10 mouse cellular contexts compared by ENCODE assay signal in genomic region chr3:116329023-116329762, GRCm38 (mm10).
DNase-seq lines count a peak whose midpoint lies in the region; ATAC-seq and TF ChIP-seq lines count a peak whose summit lies in the region.
"Had no signal": no experiment of that assay in that cellular context is flagged by ENCODE, and none has a peak within 500 bp of the region (broad histone marks: within the 10 kb centered on the region; RNA-seq: fewer than 3 reads in every experiment).

No protein-coding gene starts in this region.

- intact Hi-C loops in gastrocnemius, postnatal 14 days (cut with DNase I; ENCODE audit: low total_unique reads), result loop anchor here (5.0 kb wide), 1 partner anchor 287 kb away; no protein-coding TSS in a partner anchor
- intact Hi-C loops in left cerebral cortex, postnatal 25 days (cut with DNase I), result loop anchor here (5.0 kb wide), 1 partner anchor 227 kb away; no protein-coding TSS in a partner anchor

- H3K4me1 ChIP-seq in lung, embryonic 15.5 days, result peaks cover 7% of the 10 kb centered on the region
- H3K4me1 ChIP-seq in neural tube, embryonic 15.5 days, result peaks cover 14% of the 10 kb centered on the region

- H3K79me3 ChIP-seq in C2C12 (ENCODE audit: low read depth), result no peaks in the 10 kb centered on the region

- no peak for TF ChIP-seq CTCF in C2C12 (IDR thresholded peaks at IDR 0.05; ENCODE audit: control insufficient read depth, insufficient read depth, insufficient read length)

- H3K4me2 ChIP-seq in lung, embryonic 15.5 days, result no peak overlapping the region
- H3K4me2 ChIP-seq in neural tube, embryonic 15.5 days, result no peak overlapping the region

- DNase-seq in cerebellum, postnatal 10 days, result peak; percentile 22 to 30
- DNase-seq in cerebellum, adult 8-10 months, result no peak
- peak; percentile 53 for DNase-seq in gastrocnemius, postnatal 14 days
- DNase-seq in left cerebral cortex, postnatal 25 days (ENCODE audit: low spot score in 2 of 2), result no peak
- no peak for DNase-seq in left cerebral cortex, adult 18-20 months (ENCODE audit: low spot score in 2 of 2)
- DNase-seq: spleen, adult 18-20 months; thymus, adult 2 months had no signal

- ATAC-seq in lung, embryonic 15.5 days (ENCODE audit: borderline replicate concordance, extremely low read depth, low FRiP score, low TSS enrichment), result peak; percentile 50; the same call in 1 of the 2 replicates
- ATAC-seq in neural tube, embryonic 15.5 days (ENCODE audit: low FRiP score), result no peak

- H3K36me3 ChIP-seq in C2C12 (ENCODE audit: control insufficient read depth, insufficient read depth), result no peaks in the 10 kb centered on the region
- H3K36me3 ChIP-seq in lung, embryonic 15.5 days, result no peaks in the 10 kb centered on the region
- H3K36me3 ChIP-seq in neural tube, embryonic 15.5 days, result no peaks in the 10 kb centered on the region

- H3K27me3 ChIP-seq in C2C12 (ENCODE audit: control insufficient read depth, insufficient read depth, insufficient read length), result no peaks in the 10 kb centered on the region
- no peaks in the 10 kb centered on the region for H3K27me3 ChIP-seq in lung, embryonic 15.5 days
- H3K27me3 ChIP-seq in neural tube, embryonic 15.5 days (replicated peaks), result no peaks in the 10 kb centered on the region

- no peak overlapping the region for H3K4me3 ChIP-seq in C2C12 (ENCODE audit: insufficient read depth, poor library complexity, severe bottlenecking)
- no peak overlapping the region for H3K4me3 ChIP-seq in lung, embryonic 15.5 days
- no peak overlapping the region for H3K4me3 ChIP-seq in neural tube, embryonic 15.5 days (replicated peaks)

- H3K9me3 ChIP-seq in lung, embryonic 15.5 days, result no peaks in the 10 kb centered on the region
- H3K9me3 ChIP-seq in neural tube, embryonic 15.5 days (replicated peaks), result no peaks in the 10 kb centered on the region

- WGBS in lung, embryonic 15.5 days, result 63% methylated on average over 18 of the region's 18 CpGs
- WGBS in neural tube, embryonic 15.5 days, result 77% methylated on average over 18 of the region's 18 CpGs

- H3K9ac ChIP-seq in lung, embryonic 15.5 days, result no peak overlapping the region
- no peak overlapping the region for H3K9ac ChIP-seq in neural tube, embryonic 15.5 days (replicated peaks)

- H3K27ac ChIP-seq in lung, embryonic 15.5 days, result no peak overlapping the region
- no peak overlapping the region for H3K27ac ChIP-seq in neural tube, embryonic 15.5 days (replicated peaks)

- H3ac ChIP-seq in C2C12 (ENCODE audit: control insufficient read depth, insufficient read length, low read depth), result no peak overlapping the region

- no peaks in the 10 kb centered on the region for H3K79me2 ChIP-seq in C2C12 (ENCODE audit: control insufficient read depth, insufficient read depth)

TF ChIP-seq in C2C12, 6 proteins besides CTCF, POLR2A, EP300 and RAD21:
- no peak for TF ChIP-seq MYOD1 (IDR thresholded peaks at IDR 0.05; ENCODE audit: control insufficient read depth, insufficient read length, low read depth)
- peak; percentile 35 for TF ChIP-seq USF1 (IDR thresholded peaks at IDR 0.05; ENCODE audit: low read depth)

Comparison
In these comparisons a context has a peak if more than half of its experiments do, and no peak if none do; other contexts are left out.
1. DNase-seq: peak in cerebellum, postnatal 10 days (2 of 2) and gastrocnemius, postnatal 14 days (single experiment); none in cerebellum, adult 8-10 months (single experiment), left cerebral cortex, postnatal 25 days (0 of 2) and left cerebral cortex, adult 18-20 months (0 of 2).